Mouse (Mus musculus) liver, embryonic 14.5 days (tissue): ENCODE data around the gene Gm20379.

ENCODE experiments used
- CTCF ChIP-seq: IDR thresholded peaks from 2 replicates; pipeline ENCODE4 v1.5.1; 2016; ENCODE audit warnings: antibody characterized with exemption, low read depth, control low read depth
- EP300 ChIP-seq: IDR thresholded peaks from 2 replicates; pipeline ENCODE4 v1.6.1; 2016; ENCODE audit warnings: antibody characterized with exemption, low read depth

DNA sequence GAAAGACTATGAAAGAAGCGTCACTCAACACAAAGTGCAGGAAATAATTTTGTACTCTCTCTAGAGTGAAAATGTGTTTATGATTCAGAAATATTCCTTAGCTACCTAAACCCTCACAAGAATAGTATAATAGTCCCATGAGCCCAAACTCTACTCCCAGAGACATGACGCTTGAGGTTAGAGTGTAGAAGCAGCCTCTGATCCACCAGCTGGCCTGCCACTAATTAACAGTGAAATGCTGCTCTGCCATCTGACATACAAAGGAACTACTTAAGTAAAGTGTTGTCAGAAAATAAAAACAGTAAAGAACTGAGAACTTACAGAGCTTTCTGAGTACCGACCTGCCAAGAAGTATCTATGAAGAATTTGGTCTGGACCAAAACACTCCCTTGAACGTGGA, 3.3 kb upstream of the Gm20379 start:
- no peak for TF ChIP-seq CTCF
- TF ChIP-seq EP300 = no peak
